Mouse (Mus musculus) stomach, embryonic 14.5 days (tissue): ENCODE measurements around the gene Sprr2a3. TPM values are rescaled to one million over a fixed set of nuclear protein-coding genes. Genes with fewer than 3 reads are reported as not detected.
"Not testable (repeated sequence)": the region's sequence is repeated elsewhere in the genome, so short reads cannot be mapped to it uniquely, and the experiment has no call there.

Experiments used
- ATAC-seq: fragments of 200-750 bp; cut with Nextera tagmentation; 2 replicates; pipeline ENCODE4 v1.8.0; 2017; ENCODE audit warnings: low read depth, moderate TSS enrichment; ENCODE audit not compliant: insufficient number of reproducible peaks, insufficient read depth, low FRiP score
- H3K27ac ChIP-seq: fragments of 300-500 bp; sonication (generic); 2 replicates; pipeline ENCODE4 v1.5.1; 2014; ENCODE audit warnings: mild to moderate bottlenecking, low read length, moderate library complexity, mixed read lengths
- H3K27me3 ChIP-seq: fragments of 300-500 bp; sonication (generic); 2 replicates; pipeline ENCODE4 v1.6.1; 2014; ENCODE audit warnings: low read length, control low read depth, mixed read lengths; ENCODE audit not compliant: control insufficient read depth, insufficient read depth
- H3K36me3 ChIP-seq: fragments of 300-500 bp; sonication (generic); 2 replicates; pipeline ENCODE4 v1.6.1; 2014; ENCODE audit warnings: mild to moderate bottlenecking, control low read depth, low read length, moderate library complexity, mixed read lengths; ENCODE audit not compliant: control insufficient read depth, insufficient read depth
- H3K4me1 ChIP-seq: fragments of 300-500 bp; sonication (generic); 2 replicates; pipeline ENCODE4 v1.6.1; 2014; ENCODE audit warnings: low read length, control low read depth, mixed read lengths; ENCODE audit not compliant: control insufficient read depth, insufficient read depth
- H3K4me2 ChIP-seq: fragments of 300-500 bp; sonication (generic); replicated peaks from 2 replicates; pipeline ENCODE4 v1.6.1; 2014; ENCODE audit warnings: low read depth, low read length, control low read depth
- H3K4me3 ChIP-seq: fragments of 300-500 bp; sonication (generic); 2 replicates; pipeline ENCODE4 v1.5.1; 2014; ENCODE audit warnings: low read depth, low read length, control low read depth
- H3K9ac ChIP-seq: fragments of 300-500 bp; sonication (generic); replicated peaks from 2 replicates; pipeline ENCODE4 v1.6.1; 2014; ENCODE audit warnings: low read depth, mild to moderate bottlenecking, control low read depth, low read length, moderate library complexity, mixed read lengths
- H3K9me3 ChIP-seq: fragments of 300-500 bp; sonication (generic); 2 replicates; pipeline ENCODE4 v1.6.1; 2016; ENCODE audit warnings: low read depth, low read length, control low read depth; ENCODE audit not compliant: control insufficient read depth
- WGBS: fragments of 180-500 bp; shearing (Covaris S2); extraction: QIAGEN DNeasy Blood & Tissue Kit; methylation state at CpG from one replicate; pipeline ENCODE4 v1.1.7; 2014; 5-methylcytosine and 5-hydroxymethylcytosine counted together
- polyA plus RNA-seq: library from polyadenylated mRNA; unstranded; fragments of >200 nt; fragmentation: Nextera tagmentation; extraction: Ambion mirVana; gene quantifications from 2 replicates; pipeline ENCODE4 v1.2.1, GENCODE M21; 2014

Sprr2a3 gene
- 19.7 and 23.0 TPM in 2 replicates for polyA plus RNA-seq

GRCm38 (mm10) chr3:92285101-92285500, at the start of gene Sprr2a3:
Sprr2a3 (plus strand) TSS chr3:92285417.
- ATAC-seq, H3K4me1 ChIP-seq, H3K27ac ChIP-seq, H3K27me3 ChIP-seq, H3K9ac ChIP-seq, H3K9me3 ChIP-seq, H3K4me2 ChIP-seq, H3K36me3 ChIP-seq, H3K4me3 ChIP-seq: not testable (repeated sequence)
- 96% methylated on average over 1 of the region's 1 CpGs for WGBS

GRCm38 (mm10) chr3:92236463-92237189, 48.6 kb upstream of the Sprr2a3 start:
- not testable (repeated sequence) for H3K4me3 ChIP-seq, H3K36me3 ChIP-seq, H3K27ac ChIP-seq, H3K4me1 ChIP-seq, H3K4me2 ChIP-seq, H3K9ac ChIP-seq, H3K27me3 ChIP-seq, H3K9me3 ChIP-seq
- WGBS, result no CpG with 5 or more reads among the region's 5 CpGs
- ATAC-seq, result peak; percentile 29; the same call in 1 of the 2 replicates

- not testable (repeated sequence) for H3K4me3 ChIP-seq, H3K4me1 ChIP-seq, H3K9me3 ChIP-seq, H3K9ac ChIP-seq, H3K27ac ChIP-seq, H3K27me3 ChIP-seq, H3K36me3 ChIP-seq, ATAC-seq, H3K4me2 ChIP-seq
Measured at GRCm38 (mm10) chr3:92238736-92239135, 46.5 kb upstream of the Sprr2a3 start.

GRCm38 (mm10) chr3:92239197-92239596, 46.0 kb upstream of the Sprr2a3 start:
- H3K4me3 ChIP-seq, H3K9ac ChIP-seq, H3K36me3 ChIP-seq, H3K4me1 ChIP-seq, ATAC-seq, H3K27me3 ChIP-seq, H3K4me2 ChIP-seq, H3K9me3 ChIP-seq, H3K27ac ChIP-seq: not testable (repeated sequence)
- WGBS, result no CpG with 5 or more reads among the region's 1 CpGs

GRCm38 (mm10) chr3:92244833-92245232, 40.4 kb upstream of the Sprr2a3 start:
- H3K4me3 ChIP-seq, H3K9ac ChIP-seq, H3K27me3 ChIP-seq, ATAC-seq, H3K4me1 ChIP-seq, H3K4me2 ChIP-seq, H3K36me3 ChIP-seq, H3K27ac ChIP-seq, H3K9me3 ChIP-seq: not testable (repeated sequence)

- not testable (repeated sequence) for H3K27ac ChIP-seq, H3K4me3 ChIP-seq, H3K36me3 ChIP-seq, H3K4me2 ChIP-seq, H3K9ac ChIP-seq, H3K4me1 ChIP-seq, H3K9me3 ChIP-seq, H3K27me3 ChIP-seq
- no CpG with 5 or more reads among the region's 10 CpGs for WGBS
- peak; percentile 80 for ATAC-seq
Measured at GRCm38 (mm10) chr3:92246245-92246644, 39.0 kb upstream of the Sprr2a3 start.

- H3K9ac ChIP-seq, ATAC-seq, H3K36me3 ChIP-seq, H3K4me3 ChIP-seq, H3K4me1 ChIP-seq, H3K9me3 ChIP-seq, H3K27me3 ChIP-seq, H3K4me2 ChIP-seq, H3K27ac ChIP-seq: not testable (repeated sequence)
Measured at GRCm38 (mm10) chr3:92248494-92248893, 36.7 kb upstream of the Sprr2a3 start.

- not testable (repeated sequence) for H3K4me3 ChIP-seq, H3K4me2 ChIP-seq, H3K9me3 ChIP-seq, H3K4me1 ChIP-seq, H3K27ac ChIP-seq, H3K27me3 ChIP-seq, H3K36me3 ChIP-seq, H3K9ac ChIP-seq
- 88% methylated on average over 1 of the region's 2 CpGs for WGBS
- ATAC-seq, result 0 out of 2 replicates have a peak, but pooled peaks have one; percentile 8
Measured at GRCm38 (mm10) chr3:92250450-92250849, 34.8 kb upstream of the Sprr2a3 start.

GRCm38 (mm10) chr3:92253860-92254259, 31.4 kb upstream of the Sprr2a3 start:
- ATAC-seq, result peak; percentile 44

More at GRCm38 (mm10) chr3:92253860-92254259, 31.4 kb upstream of the Sprr2a3 start:
- H3K27ac ChIP-seq, H3K9me3 ChIP-seq, H3K4me1 ChIP-seq, H3K4me3 ChIP-seq, H3K4me2 ChIP-seq, H3K9ac ChIP-seq, H3K36me3 ChIP-seq, H3K27me3 ChIP-seq: not testable (repeated sequence)
- no CpG with 5 or more reads among the region's 8 CpGs for WGBS
